Mouse (Mus musculus): ENCODE measurements around the gene Hid1. TPM values are rescaled to one million over a fixed set of nuclear protein-coding genes. Genes with fewer than 3 reads are reported as not detected.
"Not testable (repeated sequence)": the region's sequence is repeated elsewhere in the genome, so short reads cannot be mapped to it uniquely, and the experiment has no call there.

Gene Hid1
- 1 to 10 TPM; 7.2 to 9.0 TPM for total RNA-seq (2021)
- long read RNA-seq, experiment 1, partial matches to known transcripts, result 4 of 14 reads
- long read RNA-seq, experiment 1, other reads (novel, unspliced or antisense), result 3 of 14 reads
- long read RNA-seq, experiment 2, partial matches to known transcripts, result 4 of 10 reads
- long read RNA-seq, experiment 2, other reads (novel, unspliced or antisense), result 2 of 10 reads

DNA sequence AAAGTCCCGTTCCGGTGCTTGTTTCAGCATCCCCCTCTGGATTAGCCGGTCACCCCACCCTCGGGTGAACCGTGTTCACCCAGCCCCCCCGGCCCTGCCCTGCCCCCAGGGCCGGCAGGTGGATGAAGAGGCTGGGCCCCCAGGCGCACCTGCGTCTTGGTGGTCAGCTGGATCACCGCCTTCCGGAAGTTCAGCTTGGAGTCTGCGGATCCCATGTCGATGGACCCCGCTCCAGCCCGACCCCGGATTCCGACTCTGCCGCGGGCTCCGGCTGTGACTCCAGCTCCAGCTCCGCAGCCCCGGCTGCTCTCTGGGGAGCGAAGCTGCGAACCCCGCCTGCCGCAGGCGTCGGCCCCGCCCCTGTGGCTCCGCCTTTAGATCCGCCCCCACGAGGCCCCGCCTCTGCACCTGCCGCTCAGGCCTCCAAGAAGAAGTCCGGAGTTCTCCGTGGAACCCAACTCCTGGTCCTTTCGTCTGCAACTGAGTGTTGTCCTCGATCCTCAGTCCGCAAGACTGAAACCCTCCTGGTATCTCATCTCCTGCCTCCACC is at the start of gene Hid1:
Gene Hid1, minus strand, starts transcription at position 362 of the 550 bp plus-strand sequence.
- peak in 1 of 2 experiments; percentile 67 for DNase-seq (ENCODE audit: low spot score in 2 of 2)

DNA sequence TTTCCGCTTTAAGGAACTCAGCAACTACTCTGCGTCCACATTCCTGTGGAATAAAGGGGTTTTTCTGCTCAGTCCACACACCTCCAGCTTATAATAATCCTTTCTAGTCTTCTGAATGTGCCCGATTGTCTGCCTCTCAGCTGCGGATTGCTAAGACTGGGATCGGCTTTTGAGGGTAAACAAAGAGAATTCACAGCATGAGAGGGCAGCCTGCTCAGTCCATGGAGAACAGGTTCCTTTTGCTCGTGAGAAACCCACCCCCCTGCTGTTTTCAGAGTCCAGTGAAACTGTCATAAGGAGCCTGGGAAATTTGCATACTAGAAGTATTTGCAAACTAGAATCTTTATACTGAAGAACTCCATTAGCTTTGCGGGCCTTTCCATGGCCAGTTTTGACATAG is 42.0 kb upstream of the Hid1 start:
- DNase-seq (ENCODE audit: low spot score in 2 of 2), result no peak

DNA sequence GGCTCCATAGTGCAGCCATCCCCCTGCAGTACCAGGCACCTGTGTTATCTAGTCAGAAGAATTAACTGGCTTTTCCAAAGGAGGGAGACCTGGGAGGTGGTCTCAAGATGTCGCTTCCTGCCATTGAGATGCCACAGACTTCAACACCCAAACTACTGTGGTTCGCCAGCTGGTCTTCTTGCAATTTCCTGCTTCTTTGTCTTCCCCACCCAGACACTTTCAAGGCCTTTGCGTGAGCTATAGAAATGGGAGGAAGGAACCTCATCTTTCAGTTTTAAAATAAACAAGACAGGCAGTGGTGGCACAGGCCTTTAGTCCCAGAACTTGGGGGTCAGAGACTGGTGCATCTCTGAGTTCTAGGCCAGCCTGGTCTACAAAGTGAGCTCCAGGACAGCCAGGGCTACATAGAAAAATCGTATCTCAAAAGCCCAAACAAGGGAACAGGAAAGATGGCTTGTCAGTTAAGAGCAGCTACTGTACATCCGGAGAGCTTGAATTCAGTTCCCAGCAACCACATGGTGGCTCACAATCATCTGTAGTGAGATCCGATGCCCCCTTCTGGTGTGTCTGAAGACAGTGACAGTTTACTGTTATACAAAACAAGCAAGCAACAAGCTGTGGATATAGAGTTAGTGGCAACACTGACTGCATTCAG is 40.8 kb upstream of the Hid1 start:
- DNase-seq (ENCODE audit: low spot score in 2 of 2), result no peak

DNA sequence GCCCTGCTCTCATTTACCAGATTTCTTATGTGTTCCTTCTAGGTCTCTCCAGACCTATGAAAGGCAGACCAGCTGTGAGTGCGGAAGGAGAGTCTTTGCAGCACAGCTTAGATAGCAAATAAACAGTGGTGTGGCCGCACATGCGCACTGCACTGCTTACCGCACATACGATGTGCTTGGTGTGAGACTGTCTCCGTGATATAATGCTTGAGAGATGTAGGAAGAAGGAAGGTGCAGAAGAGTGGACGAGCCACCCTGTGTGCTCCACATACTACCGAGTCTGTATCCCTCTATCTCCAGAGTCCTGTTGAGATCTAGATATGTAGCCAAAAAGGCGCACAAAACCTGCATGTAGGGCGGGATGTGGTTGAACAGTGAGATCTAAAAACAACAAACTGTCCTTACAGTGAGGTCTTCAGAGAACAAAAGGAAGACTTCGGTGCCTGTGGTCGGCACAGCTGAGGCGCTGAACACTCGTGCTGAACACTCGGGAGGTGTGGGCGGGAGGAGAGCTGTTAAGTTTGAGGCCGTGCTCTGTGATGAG is 39.4 kb upstream of the Hid1 start:
- no peak for DNase-seq (ENCODE audit: low spot score in 2 of 2)

DNA sequence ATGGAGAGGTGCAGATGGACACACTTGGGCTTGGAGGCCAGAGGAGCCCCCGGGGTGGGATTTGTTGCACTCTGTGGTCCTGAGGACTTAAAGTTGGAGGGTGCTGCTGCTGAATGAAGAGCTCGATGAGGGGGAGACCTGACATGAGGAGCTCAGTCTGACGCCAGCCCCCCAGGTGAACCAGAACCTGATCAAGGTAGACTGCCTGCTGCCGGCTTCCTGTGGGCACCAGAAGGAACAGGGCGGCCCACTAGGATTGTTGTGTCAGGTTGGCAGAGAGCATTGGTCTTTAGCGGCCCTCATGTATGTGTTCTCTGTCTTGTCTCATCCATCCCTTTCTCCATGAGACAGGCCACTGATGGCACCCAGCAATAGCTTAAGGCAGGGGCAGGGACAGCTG is 38.2 kb upstream of the Hid1 start:
- DNase-seq (ENCODE audit: low spot score in 2 of 2), result no peak

DNA sequence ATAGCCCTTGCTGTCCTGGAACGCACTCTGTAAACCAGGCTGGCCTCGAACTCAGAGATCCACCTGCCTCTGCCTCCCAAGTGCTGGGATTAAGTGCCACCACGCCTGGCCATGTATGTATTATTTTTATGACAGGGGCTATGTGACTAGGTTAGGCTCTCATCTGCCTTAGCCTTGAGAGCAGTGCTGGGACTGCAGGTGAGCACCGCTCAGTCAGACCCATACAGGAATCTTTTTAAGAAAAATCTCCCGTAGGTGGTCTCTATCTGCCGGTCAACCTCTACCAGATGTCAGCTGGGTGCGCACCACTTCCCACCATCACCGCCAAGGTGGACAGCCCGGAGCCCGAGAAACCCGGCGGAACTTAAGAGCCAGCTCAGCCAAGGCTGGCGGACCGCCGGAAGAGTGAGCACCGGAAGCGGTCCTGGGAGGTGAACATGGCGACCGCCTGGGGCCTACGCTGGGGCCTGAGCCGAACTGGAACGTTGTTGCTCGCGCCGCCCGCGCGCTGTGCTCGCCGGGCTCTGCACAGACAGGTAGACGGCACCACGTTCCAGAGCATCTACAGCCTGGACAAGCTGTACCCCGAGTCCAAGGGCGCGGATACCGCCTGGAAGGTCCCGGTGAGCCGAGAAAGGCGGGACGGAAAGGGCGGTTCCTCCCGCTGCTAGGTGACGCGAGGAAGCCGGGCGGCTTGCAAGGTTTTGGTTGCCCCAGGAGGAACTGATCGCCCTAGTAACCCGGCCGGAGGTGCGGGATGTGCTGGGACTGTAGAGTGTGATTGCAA is 36.0 kb upstream of the Hid1 start, which contains the start of gene Mrpl58:
Gene Mrpl58, plus strand, starts transcription at position 415 of the 787 bp plus-strand sequence.
- peak; percentile 78 to 86 for DNase-seq (ENCODE audit: low spot score in 2 of 2)

DNA sequence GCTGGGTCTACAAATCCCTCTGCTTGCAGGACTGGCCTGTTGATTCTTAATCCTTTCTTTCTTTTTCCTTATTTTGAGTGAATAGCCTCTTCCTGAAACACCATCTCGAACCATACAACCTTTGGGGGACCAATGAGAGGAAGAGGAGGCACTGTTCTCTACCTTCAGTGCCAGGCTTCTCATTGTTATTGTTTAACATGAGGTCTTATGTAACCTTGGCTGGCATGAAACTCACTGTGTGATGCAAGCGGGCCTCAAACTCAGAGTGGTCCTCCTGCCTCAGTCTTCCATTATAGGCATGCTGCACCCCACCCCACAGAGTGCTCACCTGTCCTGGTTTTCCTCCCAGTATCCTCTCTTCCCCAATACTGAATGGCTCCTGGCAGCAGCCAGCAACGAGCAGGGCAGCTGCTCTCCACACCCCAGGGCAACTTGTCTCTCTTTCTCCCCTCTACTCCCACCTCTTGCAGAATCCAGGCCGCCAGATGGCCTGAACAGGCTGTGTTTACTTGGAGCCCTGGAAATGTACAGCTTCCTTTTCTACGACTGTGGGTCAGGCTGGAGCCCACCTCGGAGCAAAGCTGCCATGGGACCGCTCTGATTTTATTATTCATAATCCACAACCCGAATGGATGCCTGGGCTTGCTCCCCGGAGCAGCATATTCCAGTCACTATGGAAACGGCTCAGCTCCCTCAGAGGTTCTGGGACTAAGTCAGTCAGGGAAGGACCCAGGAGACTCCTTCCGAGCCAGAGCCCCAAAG is 33.3 kb upstream of the Hid1 start:
- no peak for DNase-seq (ENCODE audit: low spot score in 2 of 2)

DNA sequence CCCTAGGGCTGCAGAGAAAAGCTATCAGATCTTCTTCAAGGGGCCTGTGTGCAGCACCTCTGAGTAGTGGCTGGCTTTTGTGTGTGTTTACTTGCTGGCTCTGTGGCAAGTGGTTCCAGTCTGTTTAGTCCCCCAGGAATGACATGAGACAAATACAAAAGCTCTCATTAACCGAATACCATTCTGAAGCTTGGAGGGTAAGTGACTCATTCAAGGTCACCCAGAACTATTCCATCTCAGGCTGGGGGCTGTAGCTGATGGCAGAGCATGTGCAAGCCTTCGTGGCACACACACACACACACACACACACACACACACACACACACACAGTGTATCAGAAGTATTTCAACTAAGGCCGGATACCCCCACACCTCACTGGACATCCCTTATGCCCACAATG is 32.6 kb upstream of the Hid1 start:
- no peak for DNase-seq (ENCODE audit: low spot score in 2 of 2)

DNA sequence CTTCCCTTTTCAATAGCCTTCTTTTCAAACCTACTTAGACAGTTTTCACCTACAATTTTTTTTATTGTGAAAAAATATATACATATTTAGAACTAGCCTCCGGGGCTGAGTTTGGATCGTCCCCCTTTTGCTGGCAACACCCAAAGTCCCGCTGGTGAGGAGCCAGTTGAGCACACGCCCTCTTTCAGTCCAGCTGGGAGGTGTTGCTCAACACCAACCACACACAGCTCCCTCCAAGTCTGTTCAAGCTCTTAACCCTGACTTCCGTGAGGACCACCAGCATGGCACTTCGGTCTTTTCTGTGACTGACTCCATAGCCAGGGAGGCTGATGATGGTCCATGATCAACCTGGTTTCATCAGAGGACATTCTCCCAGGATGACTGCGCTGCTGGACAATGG is 30.5 kb upstream of the Hid1 start:
- no peak for DNase-seq (ENCODE audit: low spot score in 2 of 2)

DNA sequence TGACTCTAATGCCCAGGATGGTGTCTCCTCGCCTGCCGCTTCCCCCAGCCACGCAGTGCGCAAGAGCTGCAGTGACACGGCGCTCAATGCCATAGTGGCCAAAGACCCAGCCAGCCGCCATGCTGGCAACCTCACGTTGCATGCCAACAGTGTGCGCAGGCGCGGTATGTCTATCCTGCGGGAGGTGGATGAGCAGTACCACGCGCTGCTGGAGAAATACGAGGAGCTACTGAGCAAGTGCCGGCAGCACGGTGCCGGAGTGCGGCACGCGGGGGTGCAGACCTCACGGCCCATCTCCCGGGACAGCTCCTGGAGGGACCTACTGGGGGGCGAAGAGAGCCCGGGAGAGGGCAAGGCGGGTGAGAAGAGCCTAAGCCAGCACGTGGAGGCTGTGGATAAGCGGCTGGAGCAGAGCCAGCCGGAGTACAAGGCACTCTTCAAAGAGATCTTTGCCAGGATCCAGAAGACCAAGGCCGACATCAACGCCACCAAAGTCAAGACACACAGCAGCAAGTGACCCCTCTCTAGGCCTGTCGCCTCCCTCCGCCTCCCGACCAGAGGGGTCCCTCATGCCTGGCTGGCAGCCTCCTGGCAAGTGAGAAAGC is 26.3 kb upstream of the Hid1 start:
- no peak for DNase-seq (ENCODE audit: low spot score in 2 of 2)

DNA sequence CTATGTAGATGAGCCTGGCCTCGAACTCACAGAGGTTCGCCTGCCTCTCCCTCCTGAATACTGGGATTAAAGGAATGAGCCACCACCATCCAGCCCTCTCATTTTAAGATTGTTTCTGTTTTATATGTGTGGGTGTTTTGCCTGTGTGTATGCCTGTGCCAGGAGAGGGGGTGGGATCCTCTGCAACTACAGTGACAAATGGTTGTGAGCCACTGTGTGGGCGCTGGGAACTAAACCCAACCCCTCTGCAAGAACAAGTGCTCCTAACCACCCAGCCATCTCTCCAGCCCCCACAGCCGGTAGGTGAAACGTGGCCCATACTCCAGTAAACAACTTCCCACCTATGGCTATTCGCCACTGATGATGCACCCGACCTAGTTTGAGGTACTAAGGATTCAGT is 23.8 kb upstream of the Hid1 start:
- no peak for DNase-seq (ENCODE audit: low spot score in 2 of 2)

DNA sequence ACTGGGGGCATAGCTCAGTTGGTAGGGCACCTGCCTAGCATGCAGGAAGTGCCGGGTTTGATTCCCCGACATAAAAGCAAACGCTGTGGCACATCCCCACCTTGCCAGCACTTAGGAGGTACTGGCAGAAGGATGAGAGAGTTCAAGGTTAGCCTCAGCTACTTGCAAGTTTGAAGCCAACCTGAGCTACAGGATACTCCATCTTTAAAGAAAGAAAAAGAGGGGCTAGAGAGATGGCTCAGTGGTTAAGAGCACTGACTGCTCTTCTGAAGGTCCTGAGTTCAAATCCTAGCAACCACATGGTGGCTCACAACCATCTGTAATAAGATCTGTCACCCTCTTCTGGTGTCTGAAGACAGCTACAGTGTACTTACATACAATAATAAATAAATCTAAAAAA is 19.3 kb upstream of the Hid1 start:
- not testable (repeated sequence) for DNase-seq (ENCODE audit: low spot score in 2 of 2)

DNA sequence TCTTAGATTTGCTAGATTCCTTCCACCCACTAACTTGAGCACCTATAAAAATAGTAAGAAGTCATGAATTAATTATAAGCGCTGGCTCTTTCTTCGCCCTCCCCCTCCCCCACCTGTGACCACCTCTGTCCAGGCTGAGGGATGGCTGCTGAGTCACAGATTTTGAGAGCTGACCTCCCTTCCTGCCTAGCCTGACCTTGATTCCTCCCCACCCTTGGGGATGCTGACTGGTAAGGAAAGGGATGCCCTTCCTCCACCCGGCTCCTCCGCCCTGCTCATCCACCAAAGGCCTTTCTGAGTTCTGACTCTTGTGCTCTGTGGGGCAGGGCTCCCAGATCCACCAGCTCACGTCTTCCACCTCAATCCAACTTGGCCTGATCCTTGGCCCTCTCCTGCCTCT is 17.0 kb upstream of the Hid1 start:
- DNase-seq (ENCODE audit: low spot score in 2 of 2), result no peak

DNA sequence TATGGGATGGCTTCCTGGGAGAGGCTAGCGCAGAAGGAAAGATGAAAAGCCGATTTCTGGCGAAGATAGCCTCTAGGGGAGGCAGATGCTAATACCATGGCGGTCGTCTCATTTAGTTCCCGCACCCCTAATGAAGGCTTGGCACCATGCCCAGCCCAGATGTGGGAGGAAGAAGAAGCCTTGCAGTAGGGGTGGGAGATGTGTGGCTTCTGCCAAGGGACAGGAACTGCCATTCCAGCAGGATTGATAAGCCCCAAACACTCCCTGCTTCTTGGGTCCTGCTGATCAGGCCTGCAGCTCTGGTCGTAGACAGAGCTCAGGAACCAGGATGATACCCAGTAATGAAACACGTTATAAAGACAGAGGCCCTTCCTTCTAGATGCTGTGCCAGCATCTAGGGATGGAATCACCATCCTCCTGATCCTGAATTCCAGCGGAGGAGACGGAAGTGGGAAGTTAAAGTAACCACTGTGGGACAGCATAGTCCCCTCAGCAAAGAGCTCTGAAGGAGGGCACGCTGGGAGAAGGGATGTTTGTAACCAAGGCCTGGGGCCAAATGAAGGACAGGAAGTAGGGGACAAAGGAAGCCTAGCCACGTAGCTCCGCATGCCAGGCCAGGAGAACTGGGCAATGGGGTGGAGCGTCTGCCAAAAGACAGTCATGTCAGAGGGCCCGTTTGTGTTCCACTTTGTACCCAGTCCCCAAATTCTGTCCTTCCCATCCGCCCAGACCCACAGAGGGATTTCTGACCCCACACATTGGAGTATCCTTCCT is 16.3 kb upstream of the Hid1 start:
- DNase-seq (ENCODE audit: low spot score in 2 of 2), result peak in 1 of 2 experiments; percentile 59

DNA sequence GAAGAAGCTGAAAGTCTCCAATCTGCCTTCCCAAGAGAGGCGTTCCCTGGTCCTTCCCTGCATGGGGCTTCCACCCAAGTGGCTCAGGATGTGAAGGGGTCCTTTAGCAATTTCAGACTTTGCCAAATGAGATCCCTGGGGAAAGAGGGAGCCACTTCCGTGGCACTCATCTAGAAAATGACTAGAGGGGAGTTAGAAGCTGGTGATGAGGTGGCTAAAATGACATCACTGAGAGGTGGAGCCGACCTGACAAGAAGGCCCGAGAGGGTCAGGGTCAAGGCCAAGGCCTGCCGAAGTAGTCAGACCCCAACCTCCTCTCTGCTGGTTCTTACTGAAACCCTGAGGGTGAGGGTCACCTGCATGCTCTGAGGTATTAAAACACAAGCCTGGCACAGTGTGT is 15.3 kb upstream of the Hid1 start:
- no peak for DNase-seq (ENCODE audit: low spot score in 2 of 2)

DNA sequence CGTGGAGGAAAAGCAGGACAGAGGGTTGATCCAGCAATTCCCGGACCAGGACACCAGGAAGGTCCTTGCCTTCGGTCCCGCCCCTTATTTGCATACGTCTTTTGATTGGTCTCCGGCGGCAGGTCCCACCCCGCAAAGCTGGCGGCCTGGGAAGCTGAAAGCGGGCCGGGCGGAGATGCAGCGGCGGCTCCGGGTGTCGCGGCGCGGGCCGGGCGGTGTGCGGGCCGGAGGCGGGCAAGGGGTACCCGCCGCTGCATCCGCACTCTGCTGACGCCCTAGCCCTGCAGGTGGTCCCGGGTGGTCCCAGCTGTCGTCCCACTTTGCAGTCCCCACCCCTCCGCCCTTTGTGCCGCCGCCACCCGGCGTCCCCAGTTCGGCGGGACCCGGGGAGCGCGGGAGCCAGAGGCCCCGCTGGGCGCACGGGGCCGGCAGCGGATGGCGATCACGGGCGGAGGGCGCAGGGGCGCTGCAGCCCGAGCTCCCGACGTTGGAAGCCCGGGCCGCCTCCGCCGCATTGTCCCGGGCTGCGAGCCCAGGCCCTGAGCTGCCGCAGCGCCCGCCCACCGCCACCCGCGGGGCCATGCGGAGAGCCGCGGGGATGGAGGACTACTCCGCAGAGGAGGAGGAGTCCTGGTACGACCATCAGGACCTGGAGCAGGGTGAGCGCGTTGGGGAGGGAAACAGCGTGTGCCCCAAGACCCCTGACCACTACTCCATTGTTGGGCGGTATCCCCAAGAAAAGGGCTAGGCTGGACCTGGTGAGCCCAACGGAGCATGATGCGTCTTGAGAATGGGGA is 14.4 kb upstream of the Hid1 start, which contains the start of gene Cdr2l:
Gene Cdr2l, plus strand, starts transcription at position 174 of the 797 bp plus-strand sequence.
- peak; percentile 83 to 91 for DNase-seq (ENCODE audit: low spot score in 2 of 2)

DNA sequence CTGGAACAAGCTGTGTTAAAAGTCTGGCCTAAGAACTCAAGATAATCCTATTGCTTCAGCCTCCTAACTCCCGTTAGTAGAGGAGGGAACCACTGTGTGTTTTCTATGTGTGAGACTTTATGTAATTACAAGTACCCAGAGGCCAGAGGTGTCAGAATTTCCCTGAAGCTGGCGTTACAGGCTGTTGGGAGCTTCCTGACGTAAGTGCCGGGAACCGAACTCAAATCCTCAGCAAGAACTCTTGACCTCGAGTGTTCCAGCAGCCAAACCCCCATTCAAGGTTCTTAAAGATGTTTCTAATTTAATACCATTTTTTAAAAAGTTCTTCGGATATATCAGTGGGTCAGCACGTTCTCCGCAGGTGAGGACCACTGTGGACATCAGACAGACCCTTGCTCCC is 13.7 kb upstream of the Hid1 start:
- no peak for DNase-seq (ENCODE audit: low spot score in 2 of 2)

DNA sequence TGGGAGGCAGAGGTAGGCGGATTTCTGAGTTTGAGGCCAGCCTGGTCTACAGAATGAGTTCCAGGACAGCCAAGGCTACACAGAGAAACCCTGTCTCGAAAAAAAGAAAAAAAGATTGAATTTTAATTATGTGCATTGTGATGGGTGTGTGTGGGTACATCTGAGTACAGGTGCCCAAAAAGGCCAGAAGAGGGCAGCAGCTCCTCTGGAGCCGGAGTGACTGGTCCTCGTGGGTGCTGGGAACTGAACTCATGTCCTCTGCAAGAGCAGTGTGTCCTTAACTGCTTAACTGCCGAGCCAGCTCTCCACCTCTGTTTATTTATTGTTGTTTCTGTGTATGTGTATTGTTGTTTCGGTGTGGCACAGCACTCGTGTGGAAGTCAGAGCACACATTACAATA is 10.3 kb upstream of the Hid1 start:
- DNase-seq (ENCODE audit: low spot score in 2 of 2), result no peak

DNA sequence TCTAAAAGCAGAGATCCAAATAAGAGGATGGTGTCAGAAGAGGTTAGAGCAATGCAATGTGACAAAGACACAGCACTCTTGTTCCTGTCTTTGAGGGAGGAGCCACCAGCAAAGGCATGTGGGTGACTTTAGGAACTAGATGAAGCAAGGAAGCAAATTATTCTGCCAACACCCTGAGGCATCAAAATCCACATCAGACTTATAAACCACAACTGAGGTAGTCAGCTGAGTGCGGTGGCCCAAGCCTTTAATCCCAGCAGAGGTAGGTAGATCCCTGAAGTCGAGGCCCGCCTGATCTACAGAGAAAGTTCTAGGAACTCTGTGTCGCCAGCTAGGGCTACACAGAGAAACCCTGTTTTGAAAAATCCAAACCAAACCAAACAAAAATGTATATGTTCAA is 9.7 kb upstream of the Hid1 start:
- DNase-seq (ENCODE audit: low spot score in 2 of 2), result no peak

Data from gastrocnemius, postnatal 4 days (tissue).